Comparison of ENCODE assay signal across 9 mouse cellular contexts in the genomic region with DNA sequence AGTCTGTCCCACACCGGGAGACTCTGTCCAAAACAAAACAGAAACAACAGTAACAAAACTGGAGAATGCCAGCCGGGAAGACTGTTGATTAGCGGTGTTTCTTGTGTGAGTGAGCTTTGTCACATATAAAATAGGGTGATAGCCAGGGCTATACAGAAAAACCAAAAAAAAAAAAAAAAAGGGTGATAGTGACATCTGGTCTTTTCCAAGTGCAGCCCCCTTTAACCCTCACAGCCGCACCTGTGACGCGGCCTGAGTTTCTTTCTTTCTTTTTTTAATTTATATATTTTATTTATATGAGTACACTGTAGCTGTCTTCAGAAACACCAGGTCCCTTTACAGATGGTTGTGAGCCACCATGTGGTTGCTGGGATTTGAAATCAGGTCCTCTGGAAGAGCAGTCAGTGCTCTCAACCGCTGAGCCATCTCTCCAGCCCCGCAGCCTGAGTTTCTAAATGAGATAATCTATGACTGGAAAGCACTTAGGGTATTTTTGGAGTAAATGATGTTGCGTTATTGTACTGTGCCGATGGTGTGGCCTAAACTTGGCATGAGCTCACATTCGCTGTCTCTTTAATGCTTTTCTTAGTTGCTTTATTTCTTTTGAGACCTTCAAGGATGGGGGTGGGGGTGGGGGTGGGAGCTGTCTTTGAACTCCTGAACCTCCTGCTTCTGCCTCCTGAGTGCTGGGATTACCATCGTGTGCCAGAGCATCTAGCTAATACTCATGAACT. TPM values are rescaled to one million over a fixed set of nuclear protein-coding genes. Genes with fewer than 3 reads are reported as not detected.
DNase-seq lines count a peak whose midpoint lies in the region; ATAC-seq and TF ChIP-seq lines count a peak whose summit lies in the region.
"Had no signal": no experiment of that assay in that cellular context is flagged by ENCODE, and none has a peak within 500 bp of the region (broad histone marks: within the 10 kb centered on the region; RNA-seq: fewer than 3 reads in every experiment).

No protein-coding gene starts in this region.

- peaks cover 75% of the 10 kb centered on the region for H3K4me1 ChIP-seq in heart, embryonic 10.5 days
- peaks cover 8% of the 10 kb centered on the region for H3K4me1 ChIP-seq in ES-Bruce4 (ENCODE audit: control insufficient read depth, insufficient read depth, low read length)
- H3K4me1 ChIP-seq in forebrain, embryonic 16.5 days (replicated peaks; ENCODE audit: control insufficient read depth, insufficient read depth, low read length): peaks cover 61% of the 10 kb centered on the region
- H3K4me1 ChIP-seq in liver, embryonic 16.5 days (ENCODE audit: control insufficient read depth, low read depth, low read length): peaks cover 9% of the 10 kb centered on the region

- peak overlapping the region; percentile 93 for H3K27ac ChIP-seq in heart, embryonic 10.5 days
- H3K27ac ChIP-seq in ES-Bruce4 (ENCODE audit: insufficient read depth, low read length): peak overlapping the region; percentile 92
- H3K27ac ChIP-seq in forebrain, embryonic 16.5 days (ENCODE audit: low read length): peak overlapping the region; percentile 94
- peak overlapping the region; percentile 87 for H3K27ac ChIP-seq in liver, embryonic 16.5 days (ENCODE audit: low read length)

- no peak for TF ChIP-seq CTCF in ES-Bruce4 (IDR thresholded peaks at IDR 0.05; ENCODE audit: low read depth, low read length)

- no peak for TF ChIP-seq EP300 in ES-Bruce4 (IDR thresholded peaks at IDR 0.05; ENCODE audit: insufficient read depth, low read depth, low read length)

- H3K36me3 ChIP-seq in heart, embryonic 10.5 days: no peaks in the 10 kb centered on the region
- H3K36me3 ChIP-seq in ES-Bruce4 (ENCODE audit: control insufficient read depth, insufficient read depth, low read length, poor library complexity, severe bottlenecking): no peaks in the 10 kb centered on the region
- H3K36me3 ChIP-seq in forebrain, embryonic 16.5 days (ENCODE audit: control insufficient read depth, insufficient read depth): no peaks in the 10 kb centered on the region
- no peaks in the 10 kb centered on the region for H3K36me3 ChIP-seq in liver, embryonic 16.5 days (ENCODE audit: control insufficient read depth, insufficient read depth)

- peak overlapping the region; percentile 70; the same call in 1 of the 2 replicates for H3K9ac ChIP-seq in ES-Bruce4 (ENCODE audit: low read depth, poor library complexity, severe bottlenecking)
- peak overlapping the region; percentile 61 for H3K9ac ChIP-seq in forebrain, embryonic 16.5 days (replicated peaks; ENCODE audit: low read depth, low read length)
- peak overlapping the region; percentile 73 for H3K9ac ChIP-seq in liver, embryonic 16.5 days (ENCODE audit: low read depth, low read length)

- WGBS in heart, embryonic 10.5 days: 23% methylated on average over 12 of the region's 12 CpGs
- 14% methylated on average over 12 of the region's 12 CpGs for WGBS in forebrain, embryonic 16.5 days
- WGBS in liver, embryonic 16.5 days (ENCODE audit: insufficient replicate concordance): 44% methylated on average over 12 of the region's 12 CpGs

- DNase-seq in heart, embryonic 10.5 days (ENCODE audit: low spot score): no peak
- DNase-seq in heart, adult 8-10 months (ENCODE audit: low spot score): no peak
- no peak for DNase-seq in adrenal gland, adult 18-20 months (ENCODE audit: low spot score in 2 of 2)
- no peak for DNase-seq in left cerebral cortex, postnatal 4 days
- no peak for DNase-seq in adrenal gland, adult 2 months

- ATAC-seq in forebrain, embryonic 16.5 days: no peak; the same call in 1 of the 2 replicates
- ATAC-seq in liver, embryonic 16.5 days (ENCODE audit: low read depth): no peak

- no peaks in the 10 kb centered on the region for H3K27me3 ChIP-seq in heart, embryonic 10.5 days (ENCODE audit: insufficient read depth, poor library complexity, severe bottlenecking)
- no peaks in the 10 kb centered on the region for H3K27me3 ChIP-seq in ES-Bruce4 (ENCODE audit: control insufficient read depth, insufficient read depth, low read length, poor library complexity, severe bottlenecking)
- no peaks in the 10 kb centered on the region for H3K27me3 ChIP-seq in forebrain, embryonic 16.5 days (replicated peaks; ENCODE audit: control insufficient read depth, insufficient read depth, low read length)
- no peaks in the 10 kb centered on the region for H3K27me3 ChIP-seq in liver, embryonic 16.5 days (ENCODE audit: control insufficient read depth, insufficient read depth, low read depth, low read length)
- H3K27me3 ChIP-seq: Patski had no signal

- H3K4me2 ChIP-seq in forebrain, embryonic 16.5 days (ENCODE audit: low read length): peak overlapping the region; percentile 62
- peak overlapping the region; percentile 79 for H3K4me2 ChIP-seq in liver, embryonic 16.5 days (ENCODE audit: low read depth, low read length)

- intact Hi-C loops in left cerebral cortex, postnatal 4 days (cut with DNase I): loop anchor here (2.0 kb wide), 1 partner anchor 33 kb away; a partner anchor contains a TSS

- TF ChIP-seq POLR2A in ES-Bruce4 (IDR thresholded peaks at IDR 0.05; ENCODE audit: insufficient read depth, low read length): no peak

- H3K9me3 ChIP-seq in heart, embryonic 10.5 days: no peaks in the 10 kb centered on the region
- no peaks in the 10 kb centered on the region for H3K9me3 ChIP-seq in ES-Bruce4 (replicated peaks; ENCODE audit: control insufficient read depth, insufficient read depth, low read length, poor library complexity, severe bottlenecking)
- no peaks in the 10 kb centered on the region for H3K9me3 ChIP-seq in forebrain, embryonic 16.5 days (ENCODE audit: control insufficient read depth, low read length)
- H3K9me3 ChIP-seq in liver, embryonic 16.5 days (replicated peaks; ENCODE audit: control insufficient read depth, low read length): no peaks in the 10 kb centered on the region

- peak overlapping the region; percentile 63 for H3K4me3 ChIP-seq in heart, embryonic 10.5 days
- H3K4me3 ChIP-seq in ES-Bruce4 (ENCODE audit: low read depth, low read length): peak overlapping the region; percentile 66
- H3K4me3 ChIP-seq in forebrain, embryonic 16.5 days (replicated peaks; ENCODE audit: low read length): peak overlapping the region; percentile 48
- H3K4me3 ChIP-seq in liver, embryonic 16.5 days (ENCODE audit: low read depth, low read length): peak overlapping the region; percentile 67

RNA-seq across cellular contexts. Expression of a gene that starts 32.6 kb away (rescaled TPM):
- polyA plus RNA-seq in heart, embryonic 10.5 days (2016; fragmentation: Nextera tagmentation; extraction: Ambion mirVana): 1,319 and 1,394 TPM in 2 replicates
- 10 to 100 TPM; 37.4 to 83.6 (median 67.3) TPM for total RNA-seq in heart, adult 8-10 months (2022)
- polyA plus RNA-seq in ES-Bruce4 (2011; ENCODE audit: insufficient read depth, insufficient read length, low read depth, missing spikeins): 700 and 767 TPM in 2 replicates
- polyA plus RNA-seq in forebrain, embryonic 16.5 days (2015; fragmentation: Nextera tagmentation; extraction: Ambion mirVana): 16,411 and 16,831 TPM in 2 replicates
- 48.1 and 57.9 TPM in 2 replicates for polyA plus RNA-seq in liver, embryonic 16.5 days (2015; fragmentation: Nextera tagmentation; extraction: Ambion mirVana)
- 100 to 1,000 TPM in 1 of 2 experiments, 10 to 100 TPM in 1; 74.3 to 169 TPM for total RNA-seq in adrenal gland, adult 18-20 months (2021)
- total RNA-seq in left cerebral cortex, postnatal 4 days (2021): 1,000 to 10,000 TPM; 8,276 to 8,744 TPM
- 100 to 1,000 TPM in 1 of 2 experiments, 10 to 100 TPM in 1; 63.2 to 125 TPM for total RNA-seq in adrenal gland, adult 2 months (2021)
- polyA plus RNA-seq in adrenal gland, adult 2 months (2012; rRNA removed): 128 and 133 TPM in 2 replicates

RNA-seq across cellular contexts. Expression of a gene that starts 32.8 kb away (rescaled TPM):
- polyA plus RNA-seq in heart, embryonic 10.5 days (2016; fragmentation: Nextera tagmentation; extraction: Ambion mirVana): not detected in 2 replicates
- total RNA-seq in heart, adult 8-10 months (2022): not detected
- polyA plus RNA-seq in ES-Bruce4 (2011; ENCODE audit: insufficient read depth, insufficient read length, low read depth, missing spikeins): not detected in 2 replicates
- not detected in 2 replicates for polyA plus RNA-seq in forebrain, embryonic 16.5 days (2015; fragmentation: Nextera tagmentation; extraction: Ambion mirVana)
- not detected in 2 replicates for polyA plus RNA-seq in liver, embryonic 16.5 days (2015; fragmentation: Nextera tagmentation; extraction: Ambion mirVana)
- not detected for total RNA-seq in adrenal gland, adult 18-20 months (2021)
- not detected for total RNA-seq in left cerebral cortex, postnatal 4 days (2021)
- 10 to 100 TPM in 1 of 2 experiments, not detected in 1; 10.9 TPM for total RNA-seq in adrenal gland, adult 2 months (2021)
- 49.5 and 126 TPM in 2 replicates for polyA plus RNA-seq in adrenal gland, adult 2 months (2012; rRNA removed)
- polyA plus RNA-seq: Patski had no signal

RNA-seq across cellular contexts. Expression of a gene that starts 43.5 kb away (rescaled TPM):
- polyA plus RNA-seq in heart, embryonic 10.5 days (2016; fragmentation: Nextera tagmentation; extraction: Ambion mirVana): 172 and 183 TPM in 2 replicates
- 10 to 100 TPM; 32.2 to 40.4 (median 33.3) TPM for total RNA-seq in heart, adult 8-10 months (2022)
- 407 and 426 TPM in 2 replicates for polyA plus RNA-seq in ES-Bruce4 (2011; ENCODE audit: insufficient read depth, insufficient read length, low read depth, missing spikeins)
- 42.1 and 48.9 TPM in 2 replicates for polyA plus RNA-seq in forebrain, embryonic 16.5 days (2015; fragmentation: Nextera tagmentation; extraction: Ambion mirVana)
- 251 and 260 TPM in 2 replicates for polyA plus RNA-seq in liver, embryonic 16.5 days (2015; fragmentation: Nextera tagmentation; extraction: Ambion mirVana)
- 100 to 1,000 TPM; 235 to 284 TPM for total RNA-seq in adrenal gland, adult 18-20 months (2021)
- total RNA-seq in left cerebral cortex, postnatal 4 days (2021): 100 to 1,000 TPM; 548 to 589 TPM
- 100 to 1,000 TPM; 270 to 284 TPM for total RNA-seq in adrenal gland, adult 2 months (2021)
- 205 and 318 TPM in 2 replicates for polyA plus RNA-seq in adrenal gland, adult 2 months (2012; rRNA removed)

RNA-seq across cellular contexts. Expression of a gene that starts 51.8 kb away (rescaled TPM):
- 1,935 and 2,007 TPM in 2 replicates for polyA plus RNA-seq in heart, embryonic 10.5 days (2016; fragmentation: Nextera tagmentation; extraction: Ambion mirVana)
- total RNA-seq in heart, adult 8-10 months (2022): 100 to 1,000 TPM; 106 to 156 (median 115) TPM
- 3,464 and 4,107 TPM in 2 replicates for polyA plus RNA-seq in ES-Bruce4 (2011; ENCODE audit: insufficient read depth, insufficient read length, low read depth, missing spikeins)
- polyA plus RNA-seq in forebrain, embryonic 16.5 days (2015; fragmentation: Nextera tagmentation; extraction: Ambion mirVana): 1,178 and 1,185 TPM in 2 replicates
- polyA plus RNA-seq in liver, embryonic 16.5 days (2015; fragmentation: Nextera tagmentation; extraction: Ambion mirVana): 934 and 938 TPM in 2 replicates
- 100 to 1,000 TPM; 193 to 255 TPM for total RNA-seq in adrenal gland, adult 18-20 months (2021)
- total RNA-seq in left cerebral cortex, postnatal 4 days (2021): 1,000 to 10,000 TPM; 1,107 to 1,135 TPM
- total RNA-seq in adrenal gland, adult 2 months (2021): 100 to 1,000 TPM; 235 to 261 TPM
- polyA plus RNA-seq in adrenal gland, adult 2 months (2012; rRNA removed): 616 and 725 TPM in 2 replicates

Comparison
In these comparisons a context has a peak if more than half of its experiments do, and no peak if none do; other contexts are left out.
1. RNA of a gene that starts 32.6 kb away (polyA plus RNA-seq): 16,411 to 16,831 TPM in forebrain, embryonic 16.5 days; 1,319 to 1,394 TPM in heart, embryonic 10.5 days, 700 to 767 TPM in ES-Bruce4, 128 to 133 TPM in adrenal gland, adult 2 months and 48.1 to 57.9 TPM in liver, embryonic 16.5 days; every median in the first group is over 10 times any median in the second.
2. RNA of a gene that starts 32.8 kb away (polyA plus RNA-seq): 49.5 to 126 TPM in adrenal gland, adult 2 months; not detected in heart, embryonic 10.5 days, not detected in ES-Bruce4, not detected in forebrain, embryonic 16.5 days and not detected in liver, embryonic 16.5 days; every median in the first group is over 10 times any median in the second.
3. Peak in every context shown above with its lines, with median percentiles within 50 percentile points of each other: H3K27ac ChIP-seq, H3K4me3 ChIP-seq and H3K9ac ChIP-seq.